Mouse (Mus musculus) heart, embryonic 14.5 days (tissue): ENCODE measurements around the gene Rpl28. TPM values are rescaled to one million over a fixed set of nuclear protein-coding genes. Genes with fewer than 3 reads are reported as not detected.
A peak's percentile ranks its signal among the peaks of the same experiment; 100 is the strongest.
"Not testable (repeated sequence)": the region's sequence is repeated elsewhere in the genome, so short reads cannot be mapped to it uniquely, and the experiment has no call there.

Experiments used
- ATAC-seq: fragments of 200-750 bp; cut with Nextera tagmentation; 2 replicates; pipeline ENCODE4 v1.8.0; 2017; ENCODE audit warnings: low read depth, moderate TSS enrichment; ENCODE audit not compliant: insufficient number of reproducible peaks, insufficient read depth, low FRiP score
- H3K27ac ChIP-seq, 2 experiments: fragments of 200-500 bp in 1 of 2; fragments of 300-500 bp in 1 of 2; sonication (generic) in 1 of 2; replicated peaks in 1 of 2; 2 replicates each; pipeline ENCODE4 v1.5.1; 2012 to 2014; ENCODE audit warnings: low read depth in 2 of 2, low read length in 2 of 2, control low read depth in 1 of 2, mild to moderate bottlenecking in 1 of 2, mixed read lengths in 1 of 2; ENCODE audit not compliant: control insufficient read depth in 1 of 2, insufficient read depth in 1 of 2
- H3K27me3 ChIP-seq: fragments of 300-500 bp; sonication (generic); 2 replicates; pipeline ENCODE4 v1.6.1; 2014; ENCODE audit warnings: mild to moderate bottlenecking, low read length, control low read depth; ENCODE audit not compliant: control insufficient read depth, insufficient read depth
- H3K36me3 ChIP-seq: fragments of 300-500 bp; sonication (generic); 2 replicates; pipeline ENCODE4 v1.6.1; 2014; ENCODE audit warnings: mild to moderate bottlenecking, control low read depth, low read length, mixed read lengths; ENCODE audit not compliant: control insufficient read depth, insufficient read depth
- H3K4me1 ChIP-seq, 2 experiments: fragments of 200-500 bp in 1 of 2; fragments of 300-500 bp in 1 of 2; sonication (generic) in 1 of 2; 2 replicates each; pipeline ENCODE4 v1.6.1; 2012 to 2014; ENCODE audit warnings: low read length in 2 of 2, control low read depth in 1 of 2, mixed read lengths in 1 of 2; ENCODE audit not compliant: control insufficient read depth in 2 of 2, insufficient read depth in 2 of 2
- H3K4me2 ChIP-seq: fragments of 300-500 bp; sonication (generic); 2 replicates; pipeline ENCODE4 v1.6.1; 2014; ENCODE audit warnings: mild to moderate bottlenecking, low read length
- H3K4me3 ChIP-seq, 2 experiments: fragments of 200-500 bp in 1 of 2; fragments of 300-500 bp in 1 of 2; sonication (generic) in 1 of 2; 2 replicates each; pipeline ENCODE4 v1.5.1; 2012 to 2014; ENCODE audit warnings: low read length in 2 of 2, mild to moderate bottlenecking in 2 of 2, control low read depth in 1 of 2, low read depth in 1 of 2, moderate library complexity in 1 of 2; ENCODE audit not compliant: control insufficient read depth in 1 of 2, insufficient read depth in 1 of 2
- H3K9ac ChIP-seq: fragments of 300-500 bp; sonication (generic); 2 replicates; pipeline ENCODE4 v1.6.1; 2014; ENCODE audit warnings: mild to moderate bottlenecking, low read length
- H3K9me3 ChIP-seq: fragments of 300-500 bp; sonication (generic); 2 replicates; pipeline ENCODE4 v1.6.1; 2016; ENCODE audit warnings: low read length, control low read depth; ENCODE audit not compliant: control insufficient read depth
- WGBS: fragments of 180-500 bp; shearing (Covaris S2); extraction: QIAGEN DNeasy Blood & Tissue Kit; methylation state at CpG from one replicate; pipeline ENCODE4 v1.1.7; 2014; 5-methylcytosine and 5-hydroxymethylcytosine counted together
- polyA plus RNA-seq: library from polyadenylated mRNA; unstranded; fragments of >200 nt; fragmentation: Nextera tagmentation; extraction: Ambion mirVana; gene quantifications from 2 replicates; pipeline ENCODE4 v1.2.1, GENCODE M21; 2014

The Rpl28 gene
- polyA plus RNA-seq, 1 experiment from 2014 or later, result 179 TPM

- 88% methylated on average over 7 of the region's 7 CpGs for WGBS
- Histone ChIP-seq H3K27ac (no peak overlapping the region), H3K9ac (no peak overlapping the region), H3K4me1 (peaks cover 5 to 22% of the 10 kb centered on the region in 2 experiments), H3K36me3 (peaks cover 68% of the 10 kb centered on the region), H3K27me3 (no peaks in the 10 kb centered on the region), H3K9me3 (no peaks in the 10 kb centered on the region), H3K4me2 (no peak overlapping the region), H3K4me3 (no peak overlapping the region)
- ATAC-seq, result no peak
These were observed 14.0 kb downstream of the Rpl28 start for GRCm38 (mm10) chr7:4806716-4807115.

- not testable (repeated sequence) for H3K27me3 ChIP-seq, H3K9me3 ChIP-seq, ATAC-seq
- WGBS, result 26% methylated on average over 10 of the region's 10 CpGs
- Histone ChIP-seq H3K27ac (peak overlapping the region; percentile 98 to 99; a peak in 2 of 4 replicates), H3K36me3 (peaks cover 47% of the 10 kb centered on the region), H3K4me2 (peak overlapping the region; percentile 82), H3K4me1 (peaks cover 8 to 27% of the 10 kb centered on the region in 2 experiments), H3K9ac (peak overlapping the region; percentile 92), H3K4me3 (peak overlapping the region; percentile 78 to 99)
These were observed 18.5 kb downstream of the Rpl28 start for GRCm38 (mm10) chr7:4811131-4811530.

- H3K27me3 ChIP-seq, result no peaks in the 10 kb centered on the region
- H3K36me3 ChIP-seq, result peaks cover 39% of the 10 kb centered on the region
- H3K27ac ChIP-seq, result peak overlapping the region; percentile 98 to 99
- ATAC-seq, result peak; percentile 33; the same call in 1 of the 2 replicates
- H3K9ac ChIP-seq, result peak overlapping the region; percentile 92
- under 1% methylated on average over 30 of the region's 36 CpGs for WGBS
- no peaks in the 10 kb centered on the region for H3K9me3 ChIP-seq
- H3K4me3 ChIP-seq, result peak overlapping the region; percentile 78 to 99
- H3K4me2 ChIP-seq, result peak overlapping the region; percentile 82
- peaks cover 8 to 27% of the 10 kb centered on the region in 2 experiments for H3K4me1 ChIP-seq
These were observed 19.2 kb downstream of the Rpl28 start for GRCm38 (mm10) chr7:4811842-4812302.

GRCm38 (mm10) chr7:4812303-4813104, 19.8 kb downstream of the Rpl28 start, which contains the start of gene Ube2s:
Ube2s (minus strand) TSS chr7:4812590.
- peak; percentile 99 for ATAC-seq
- Histone ChIP-seq H3K9ac (peak within 1 kb of the TSS; percentile 92), H3K4me2 (peak within 1 kb of the TSS; percentile 82), H3K9me3 (no peaks in the 10 kb centered on the region), H3K4me1 (peaks cover 8 to 27% of the 10 kb centered on the region in 2 experiments), H3K27me3 (no peaks in the 10 kb centered on the region), H3K4me3 (peak within 1 kb of the TSS; percentile 78 to 99), H3K36me3 (peaks cover 33% of the 10 kb centered on the region), H3K27ac (peak within 1 kb of the TSS; percentile 98 to 99)
- under 1% methylated on average over 62 of the region's 62 CpGs for WGBS

- H3K27me3 ChIP-seq, result no peaks in the 10 kb centered on the region
- peak overlapping the region; percentile 78 to 99 for H3K4me3 ChIP-seq
- H3K4me1 ChIP-seq, result peaks cover 8 to 27% of the 10 kb centered on the region in 2 experiments
- H3K9ac ChIP-seq, result peak overlapping the region; percentile 51
- 29% methylated on average over 8 of the region's 8 CpGs for WGBS
- peaks cover 28% of the 10 kb centered on the region for H3K36me3 ChIP-seq
- peak overlapping the region; percentile 76 to 99 for H3K27ac ChIP-seq
- no peaks in the 10 kb centered on the region for H3K9me3 ChIP-seq
- peak overlapping the region; percentile 68 for H3K4me2 ChIP-seq
- no peak for ATAC-seq
These were observed 20.6 kb downstream of the Rpl28 start for GRCm38 (mm10) chr7:4813105-4813791.

GRCm38 (mm10) chr7:4816559-4816958, 23.9 kb downstream of the Rpl28 start:
- Histone ChIP-seq H3K4me1 (peaks cover 5% of the 10 kb centered on the region in 2 experiments; a peak in 3 of 4 replicates), H3K4me3 (no peak overlapping the region), H3K4me2 (no peak overlapping the region), H3K27me3 (no peaks in the 10 kb centered on the region), H3K27ac (no peak overlapping the region), H3K9ac (no peak overlapping the region), H3K9me3 (no peaks in the 10 kb centered on the region), H3K36me3 (no peaks in the 10 kb centered on the region)
- ATAC-seq, result no peak

GRCm38 (mm10) chr7:4820925-4821324, 28.3 kb downstream of the Rpl28 start:
- not testable (repeated sequence) for H3K27ac ChIP-seq, ATAC-seq, H3K4me2 ChIP-seq, H3K36me3 ChIP-seq, H3K9ac ChIP-seq, H3K4me3 ChIP-seq, H3K27me3 ChIP-seq, H3K9me3 ChIP-seq
- peaks cover 10 to 11% of the 10 kb centered on the region in 2 experiments; a peak in 3 of 4 replicates for H3K4me1 ChIP-seq
- WGBS, result 81% methylated on average over 7 of the region's 7 CpGs
